Mouse (Mus musculus) liver, embryonic 14.5 days (tissue): ENCODE data around the gene Gpr85.

ENCODE experiments used
- CTCF ChIP-seq: IDR thresholded peaks from 2 replicates; pipeline ENCODE4 v1.5.1; 2016; ENCODE audit warnings: antibody characterized with exemption, low read depth, control low read depth
- EP300 ChIP-seq: IDR thresholded peaks from 2 replicates; pipeline ENCODE4 v1.6.1; 2016; ENCODE audit warnings: antibody characterized with exemption, low read depth

- TF ChIP-seq CTCF: no peak
- no peak for TF ChIP-seq EP300
Observed at GRCm38 (mm10) chr6:13860596-13860995, 20.9 kb upstream of the Gpr85 start.
